Mouse (Mus musculus): Measurements from ENCODE around the gene Ugt1a8.

Ugt1a8 gene

GRCm38 (mm10) chr1:88258881-88259642 lies 171.4 kb downstream of the Ugt1a8 start:
- DNase-seq (ENCODE audit: low spot score in 2 of 2): peak; percentile 76 to 84

- no peak for DNase-seq (ENCODE audit: low spot score in 2 of 2)
Measured at GRCm38 (mm10) chr1:88259643-88260024, 172.0 kb downstream of the Ugt1a8 start.

GRCm38 (mm10) chr1:88260114-88260513 lies 172.5 kb downstream of the Ugt1a8 start:
- peak in 1 of 2 experiments; percentile 50 for DNase-seq (ENCODE audit: low spot score in 2 of 2)

- no peak for DNase-seq (ENCODE audit: low spot score in 2 of 2)
Measured at GRCm38 (mm10) chr1:88260604-88261377, 173.2 kb downstream of the Ugt1a8 start.

GRCm38 (mm10) chr1:88261706-88262105 lies 174.1 kb downstream of the Ugt1a8 start:
- DNase-seq (ENCODE audit: low spot score in 2 of 2): no peak

GRCm38 (mm10) chr1:88262255-88262654 lies 174.6 kb downstream of the Ugt1a8 start:
- peak; percentile 97 to 98 for DNase-seq (ENCODE audit: low spot score in 2 of 2)

GRCm38 (mm10) chr1:88262961-88263360 lies 175.3 kb downstream of the Ugt1a8 start:
- no peak for DNase-seq (ENCODE audit: low spot score in 2 of 2)

- no peak for DNase-seq (ENCODE audit: low spot score in 2 of 2)
Measured at GRCm38 (mm10) chr1:88263778-88264177, 176.2 kb downstream of the Ugt1a8 start.

- DNase-seq (ENCODE audit: low spot score in 2 of 2): no peak
Measured at GRCm38 (mm10) chr1:88264237-88264868, 176.7 kb downstream of the Ugt1a8 start.

- DNase-seq (ENCODE audit: low spot score in 2 of 2): no peak
Measured at GRCm38 (mm10) chr1:88264869-88265240, 177.2 kb downstream of the Ugt1a8 start.

- no peak for DNase-seq (ENCODE audit: low spot score in 2 of 2)
Measured at GRCm38 (mm10) chr1:88266123-88266522, 178.5 kb downstream of the Ugt1a8 start.

GRCm38 (mm10) chr1:88267489-88267888 lies 179.9 kb downstream of the Ugt1a8 start:
- DNase-seq (ENCODE audit: low spot score in 2 of 2): no peak

- DNase-seq (ENCODE audit: low spot score in 2 of 2): no peak
Measured at GRCm38 (mm10) chr1:88268070-88268469, 180.5 kb downstream of the Ugt1a8 start.

Data from urinary bladder, adult 18-20 months (tissue).